Mouse (Mus musculus) MEL (cell line): ENCODE measurements around the gene Spag17. TPM values are rescaled to one million over a fixed set of nuclear protein-coding genes. Genes with fewer than 3 reads are reported as not detected.

ENCODE experiments used
- DNase-seq: peaks from one replicate; pipeline ENCODE4 v3.0.0; 2011; ENCODE audit warnings: low read depth, low spot score
- H3K27ac ChIP-seq: 2 replicates; pipeline ENCODE4 v1.5.1; 2012; ENCODE audit warnings: low read depth, mild to moderate bottlenecking, control low read depth, low read length, moderate library complexity; ENCODE audit not compliant: control insufficient read depth
- H3K27me3 ChIP-seq, 2 experiments: fragments of 150-350 bp in 1 of 2; sonication (generic) in 1 of 2; 2 replicates each; pipeline ENCODE4 v1.6.1; 2012; ENCODE audit warnings: low read length in 2 of 2, mild to moderate bottlenecking in 2 of 2, improper control_type of control experiment in 1 of 2, moderate library complexity in 1 of 2; ENCODE audit not compliant: insufficient read depth in 2 of 2, control insufficient read depth in 1 of 2
- H3K36me3 ChIP-seq, 2 experiments: 2 replicates each; pipeline ENCODE4 v1.6.1; 2012 to 2014; ENCODE audit warnings: low read length in 2 of 2, improper control_type of control experiment in 1 of 2, inconsistent platforms in 1 of 2, mild to moderate bottlenecking in 1 of 2; ENCODE audit not compliant: insufficient read depth in 2 of 2, control insufficient read depth in 1 of 2
- H3K4me1 ChIP-seq, 2 experiments: fragments of 150-350 bp in 1 of 2; sonication (generic) in 1 of 2; 2 replicates each; pipeline ENCODE4 v1.6.1; 2012; ENCODE audit warnings: low read length in 2 of 2, improper control_type of control experiment in 1 of 2, mild to moderate bottlenecking in 1 of 2; ENCODE audit not compliant: insufficient read depth in 2 of 2, control insufficient read depth in 1 of 2
- H3K4me3 ChIP-seq, 2 experiments: fragments of 150-350 bp in 1 of 2; sonication (generic) in 1 of 2; 2 replicates each; pipeline ENCODE4 v1.5.1; 2012; ENCODE audit warnings: low read depth in 2 of 2, low read length in 2 of 2, mild to moderate bottlenecking in 2 of 2, moderate library complexity in 2 of 2, control low read depth in 1 of 2, improper control_type of control experiment in 1 of 2; ENCODE audit not compliant: control insufficient read depth in 1 of 2, insufficient read depth in 1 of 2
- H3K79me2 ChIP-seq: 2 replicates; pipeline ENCODE4 v1.6.1; 2012; ENCODE audit warnings: mild to moderate bottlenecking, low read length, moderate library complexity; ENCODE audit not compliant: control insufficient read depth, poor library complexity, insufficient read depth
- H3K9ac ChIP-seq: 2 replicates; pipeline ENCODE4 v1.6.1; 2012; ENCODE audit warnings: low read depth, mild to moderate bottlenecking, control low read depth, low read length, moderate library complexity; ENCODE audit not compliant: control insufficient read depth, poor library complexity, severe bottlenecking
- H3K9me3 ChIP-seq: fragments of 150-350 bp; sonication (generic); replicated peaks from 2 replicates; pipeline ENCODE4 v1.6.1; 2012; ENCODE audit warnings: mild to moderate bottlenecking, low read length, improper control_type of control experiment, moderate library complexity; ENCODE audit not compliant: insufficient read depth
- E2F4 ChIP-seq: IDR thresholded peaks from 2 replicates; pipeline ENCODE4 v1.6.1; 2011; ENCODE audit warnings: low read depth, low read length, improper control_type of control experiment, borderline replicate concordance
- ELF1 ChIP-seq: IDR thresholded peaks from 2 replicates; pipeline ENCODE4 v1.6.1; 2014; ENCODE audit warnings: low read depth, mild to moderate bottlenecking, inconsistent platforms, low read length, improper control_type of control experiment, moderate library complexity
- GABPA ChIP-seq: IDR thresholded peaks from 2 replicates; pipeline ENCODE4 v1.6.1; 2012; ENCODE audit warnings: low read depth, mild to moderate bottlenecking, inconsistent platforms, low read length, improper control_type of control experiment, moderate library complexity
- HCFC1 ChIP-seq: IDR thresholded peaks from 2 replicates; pipeline ENCODE4 v1.6.1; 2012; ENCODE audit warnings: low read depth, mild to moderate bottlenecking, inconsistent platforms, low read length, improper control_type of control experiment, moderate library complexity
- KAT2A ChIP-seq: conservative IDR thresholded peaks from 2 replicates; pipeline ENCODE4 v1.6.1; 2012; ENCODE audit warnings: low read depth, low read length, improper control_type of control experiment, inconsistent platforms
- MAX ChIP-seq: IDR thresholded peaks from 2 replicates; pipeline ENCODE4 v1.6.1; 2011; ENCODE audit warnings: low read length, improper control_type of control experiment
- MXI1 ChIP-seq: IDR thresholded peaks from 2 replicates; pipeline ENCODE4 v1.6.1; 2011; ENCODE audit warnings: mild to moderate bottlenecking, low read depth, low read length, improper control_type of control experiment
- MYC ChIP-seq: IDR thresholded peaks from 2 replicates; pipeline ENCODE4 v1.6.1; 2011; ENCODE audit warnings: low read depth, mild to moderate bottlenecking, low read length, improper control_type of control experiment, moderate library complexity
- NELFE ChIP-seq: IDR thresholded peaks from 2 replicates; pipeline ENCODE4 v1.6.1; 2011; ENCODE audit warnings: low read depth, low read length, improper control_type of control experiment
- POLR2A ChIP-seq, 2 experiments: IDR thresholded peaks; 2 replicates each; pipeline ENCODE4 v1.6.1; 2011 to 2012; ENCODE audit warnings: low read length in 2 of 2, mild to moderate bottlenecking in 2 of 2, control low read depth in 1 of 2, improper control_type of control experiment in 1 of 2, low read depth in 1 of 2, moderate library complexity in 1 of 2; ENCODE audit not compliant: control insufficient read depth in 1 of 2, insufficient read depth in 1 of 2, poor library complexity in 1 of 2
- POLR2AphosphoS2 ChIP-seq: IDR thresholded peaks from 2 replicates; pipeline ENCODE4 v1.6.1; 2011; ENCODE audit warnings: low read length, improper control_type of control experiment
- RAD21 ChIP-seq: IDR thresholded peaks from 2 replicates; pipeline ENCODE4 v1.6.1; 2011; ENCODE audit warnings: mild to moderate bottlenecking, low read depth, low read length, improper control_type of control experiment
- RCOR1 ChIP-seq: IDR thresholded peaks from 2 replicates; pipeline ENCODE4 v1.6.1; 2012; ENCODE audit warnings: low read depth, mild to moderate bottlenecking, inconsistent platforms, low read length, improper control_type of control experiment
- SIN3A ChIP-seq: IDR thresholded peaks from 2 replicates; pipeline ENCODE4 v1.6.1; 2012; ENCODE audit warnings: low read length, improper control_type of control experiment, inconsistent platforms
- SMC3 ChIP-seq: IDR thresholded peaks from 2 replicates; pipeline ENCODE4 v1.6.1; 2011; ENCODE audit warnings: low read depth, low read length, improper control_type of control experiment
- TBP ChIP-seq: IDR thresholded peaks from 2 replicates; pipeline ENCODE4 v1.8.0; 2011; ENCODE audit warnings: low read depth, low read length, improper control_type of control experiment
- TCF12 ChIP-seq: IDR thresholded peaks from 2 replicates; pipeline ENCODE4 v1.6.1; 2014; ENCODE audit warnings: low read depth, mild to moderate bottlenecking, inconsistent platforms, low read length, improper control_type of control experiment, moderate library complexity
- ZKSCAN1 ChIP-seq: IDR thresholded peaks from 2 replicates; pipeline ENCODE4 v1.6.1; 2012; ENCODE audit warnings: low read depth, mild to moderate bottlenecking, inconsistent platforms, low read length, improper control_type of control experiment, moderate library complexity
- ZMIZ1 ChIP-seq: IDR thresholded peaks from 2 replicates; pipeline ENCODE4 v1.6.1; 2012; ENCODE audit warnings: low read depth, mild to moderate bottlenecking, inconsistent platforms, low read length, improper control_type of control experiment, moderate library complexity
- polyA plus RNA-seq, 2 experiments: library from polyadenylated mRNA; stranded (reverse) in 1 of 2; unstranded in 1 of 2; fragments of >175 nt in 1 of 2; fragments of >200 nt in 1 of 2; gene quantifications; 2 replicates each; pipeline versions ENCODE4 v1.2.1 to v1.2.4; 2012; ENCODE audit warnings: low replicate concordance in 2 of 2, low read depth in 1 of 2; ENCODE audit not compliant: insufficient read length in 2 of 2, insufficient read depth in 1 of 2, missing spikeins in 1 of 2
- total RNA-seq: library from RNA; depleted of rRNA; stranded (reverse); fragments of 300-350 nt; gene quantifications from 2 replicates; pipeline ENCODE4 v1.2.3, GENCODE M21; 2012

The Spag17 gene
- total and polyA plus RNA-seq, 3 experiments, result 0.04 TPM; not detected in 2

DNA sequence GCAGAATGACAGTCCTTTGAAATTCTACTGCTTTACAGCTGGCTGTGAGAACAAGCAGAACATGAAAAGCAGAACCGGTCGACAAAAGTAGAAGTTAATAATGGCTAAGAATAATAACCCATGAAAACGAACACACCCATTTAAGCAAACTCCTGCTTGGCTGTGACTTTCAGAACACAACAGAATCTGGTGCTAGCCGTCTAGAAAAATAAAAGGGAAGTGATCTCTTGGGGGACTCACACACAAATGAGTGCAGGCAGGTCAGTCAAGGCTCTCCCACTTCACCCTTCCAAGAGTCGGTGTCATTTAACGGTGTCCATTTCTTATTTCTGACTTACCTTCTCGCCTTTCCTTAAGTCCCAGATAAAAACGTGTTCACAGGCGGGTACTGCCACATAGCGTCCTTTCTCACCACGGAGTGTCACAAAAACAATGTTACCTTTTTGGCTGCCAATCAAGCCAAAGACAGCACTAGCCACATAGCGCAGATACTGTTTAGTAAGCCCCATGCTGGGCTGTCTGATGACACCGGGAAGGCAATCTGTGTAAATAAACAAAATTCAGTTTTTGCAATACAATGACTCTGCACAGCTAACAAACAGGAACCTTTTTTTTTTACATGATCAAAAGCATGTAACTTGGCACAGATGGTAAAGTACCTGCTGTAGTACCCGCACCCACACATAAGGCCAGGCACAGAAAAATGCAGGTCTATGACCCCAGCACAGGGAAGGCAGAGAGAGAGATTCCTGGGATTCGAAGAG lies 275.7 kb downstream of the Spag17 start:
- Histone ChIP-seq H3K9me3 (no peaks in the 10 kb centered on the region), H3K79me2 (peaks cover 18% of the 10 kb centered on the region), H3K4me3 (peak overlapping the region; percentile 89 to 98), H3K4me1 (peaks cover 3 to 14% of the 10 kb centered on the region in 2 experiments; a peak in 3 of 4 replicates), H3K27me3 (no peaks in the 10 kb centered on the region), H3K27ac (no peak overlapping the region), H3K36me3 (peaks cover 7 to 27% of the 10 kb centered on the region in 2 experiments), H3K9ac (peak overlapping the region; percentile 84)
- DNase-seq, result peak; percentile 37
- 0 out of 2 replicates have a peak, but pooled peaks have one; percentile 21 for TF ChIP-seq TBP
- TF ChIP-seq MXI1, result no peak

DNA sequence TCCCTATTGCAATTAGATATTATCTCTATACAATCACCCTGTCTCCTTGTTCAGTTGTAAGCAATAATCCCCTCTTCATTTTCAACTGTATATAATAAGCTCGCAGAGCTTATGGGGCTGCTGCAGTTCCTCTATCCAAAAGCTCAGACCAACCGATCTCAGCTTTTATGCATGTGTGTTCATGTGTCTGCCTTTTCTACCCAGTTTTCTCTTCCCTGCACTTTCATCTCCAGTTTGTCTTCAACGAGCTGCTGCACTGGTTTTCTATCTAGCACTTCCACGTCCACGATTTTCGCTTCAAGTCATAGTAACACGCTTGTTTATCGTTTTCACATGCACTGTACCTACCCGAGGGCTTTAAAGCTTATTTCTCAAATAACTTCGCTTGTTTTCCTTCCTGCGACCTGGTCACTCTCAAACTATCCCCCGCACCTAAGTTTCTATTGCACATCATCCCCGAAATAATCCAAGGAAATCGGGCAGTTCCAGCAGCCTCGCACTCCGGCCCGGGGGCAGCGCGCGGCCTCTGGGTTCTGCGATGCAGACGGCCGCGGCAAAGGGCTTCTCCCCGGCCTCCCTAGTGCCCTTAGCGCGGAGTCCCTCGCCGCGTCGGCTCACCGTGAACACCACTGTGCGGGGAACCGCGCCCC lies 276.6 kb downstream of the Spag17 start:
- H3K36me3 ChIP-seq, result peaks cover 7 to 25% of the 10 kb centered on the region in 2 experiments
- H3K9me3 ChIP-seq, result no peaks in the 10 kb centered on the region
- no peaks in the 10 kb centered on the region for H3K27me3 ChIP-seq
- H3K4me3 ChIP-seq, result peak overlapping the region; percentile 89 to 98
- peak overlapping the region; percentile 84 for H3K9ac ChIP-seq
- no peak for TF ChIP-seq HCFC1
- peak; percentile 34; the same call in 1 of the 2 replicates for TF ChIP-seq E2F4
- peak in 1 of 2 experiments; percentile 66; a peak in 1 of 4 replicates for TF ChIP-seq POLR2A (IDR thresholded peaks at IDR 0.05; ENCODE audit: control insufficient read depth in 1 of 2, insufficient read depth in 1 of 2, low read depth in 1 of 2, low read length in 2 of 2, poor library complexity in 1 of 2)
- TF ChIP-seq SMC3, result no peak
- peak; percentile 9; the same call in 1 of the 2 replicates for TF ChIP-seq MXI1
- TF ChIP-seq, all 39 proteins: peak for 3
- peak; percentile 52 for DNase-seq
- Histone ChIP-seq H3K27ac (peak overlapping the region; percentile 4; the same call in 1 of the 2 replicates), H3K79me2 (peaks cover 18% of the 10 kb centered on the region), H3K4me1 (peaks cover 3 to 14% of the 10 kb centered on the region in 2 experiments; a peak in 3 of 4 replicates)

DNA sequence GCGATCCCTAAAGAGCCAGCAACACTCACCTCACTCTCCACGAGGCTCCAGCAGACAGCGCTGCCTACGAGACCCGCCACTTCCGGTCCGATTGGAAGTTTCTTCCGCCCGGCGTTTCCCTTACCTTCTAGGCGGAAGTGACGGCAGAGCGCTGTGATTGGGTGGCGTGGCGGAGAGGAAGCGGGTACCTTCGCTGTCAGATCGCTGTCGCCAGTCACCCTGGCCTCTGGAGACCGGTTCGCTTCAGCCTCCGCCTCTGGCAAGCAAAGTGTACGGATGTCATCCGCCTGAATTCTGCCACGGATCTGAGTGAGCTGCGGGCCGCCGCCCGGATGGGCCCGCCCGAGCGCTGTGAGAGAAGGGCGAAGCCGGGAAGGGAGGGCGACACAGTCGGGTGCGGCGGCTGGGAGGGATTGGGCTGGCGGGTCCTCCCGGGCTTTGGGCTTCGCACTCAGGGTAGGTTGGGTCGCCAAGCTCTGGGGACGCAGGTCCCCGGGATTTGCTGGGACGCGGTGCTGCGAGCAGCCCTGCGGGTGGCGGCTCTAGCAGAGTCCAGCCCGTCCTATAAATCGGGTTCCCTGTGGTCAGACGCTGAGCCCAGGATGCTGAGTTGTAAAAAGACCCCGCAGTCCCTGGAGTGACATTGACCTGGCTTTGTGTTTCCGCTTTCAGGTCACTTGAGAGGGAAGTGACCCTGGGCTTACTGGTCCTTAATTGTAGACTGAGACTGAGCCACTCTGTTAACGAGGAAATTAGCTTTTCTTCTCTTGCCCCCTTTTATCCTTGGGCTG lies 277.3 kb downstream of the Spag17 start, which contains the start of the genes Gdap2 and Wdr3:
Gene Gdap2 (plus strand): TSS at position 67 of the 791 bp plus-strand sequence.
Gene Wdr3 (minus strand): TSS at position 93 of the 791 bp plus-strand sequence.
- Histone ChIP-seq H3K36me3 (peaks cover 7 to 23% of the 10 kb centered on the region in 2 experiments), H3K27ac (peak within 1 kb of the TSS; percentile 63), H3K9ac (peak within 1 kb of the TSS; percentile 85)
- TF ChIP-seq ELF1 (peak; percentile 99), TCF12 (peak; percentile 67), POLR2A (IDR thresholded peaks at IDR 0.05; ENCODE audit: control insufficient read depth in 1 of 2, insufficient read depth in 1 of 2, low read depth in 1 of 2, low read length in 2 of 2, poor library complexity in 1 of 2) (peak; percentile 72 to 92), MAX (peak; percentile 71), MYC (peak; percentile 69; the same call in 1 of the 2 replicates), POLR2AphosphoS2 (peak; percentile 74), GABPA (no peak), TBP (peak; percentile 89), HCFC1 (peak; percentile 96), RAD21 (no peak), MXI1 (peak; percentile 93), RCOR1 (no peak), NELFE (peak; percentile 77), ZMIZ1 (peak; percentile 74), KAT2A (no peak; the same call in 1 of the 2 replicates), SIN3A (peak; percentile 95), ZKSCAN1 (no peak)
- TF ChIP-seq, all 39 proteins: peak for 12
- Histone ChIP-seq H3K79me2 (peaks cover 18% of the 10 kb centered on the region), H3K4me1 (peaks cover 3 to 14% of the 10 kb centered on the region in 2 experiments; a peak in 3 of 4 replicates), H3K4me3 (peak within 1 kb of the TSS; percentile 89 to 98), H3K9me3 (no peaks in the 10 kb centered on the region), H3K27me3 (no peaks in the 10 kb centered on the region)
- DNase-seq, result peak; percentile 97
